Mouse (Mus musculus) kidney, postnatal 4 days (tissue): ENCODE measurements at regions not wholly inside any gene's neighbourhood (a gene's known extent, or its start where the extent isn't known, plus 50 kb on each side); places are given as distances from the start of the nearest gene placed in this dataset.
"Not testable (repeated sequence)": the region's sequence is repeated elsewhere in the genome, so short reads cannot be mapped to it uniquely, and the experiment has no call there.

Source experiments
- DNase-seq, 2 experiments: peaks; one replicate each; pipeline ENCODE4 v3.0.0; 2021; ENCODE audit warnings: mixed read lengths in 2 of 2

DNA sequence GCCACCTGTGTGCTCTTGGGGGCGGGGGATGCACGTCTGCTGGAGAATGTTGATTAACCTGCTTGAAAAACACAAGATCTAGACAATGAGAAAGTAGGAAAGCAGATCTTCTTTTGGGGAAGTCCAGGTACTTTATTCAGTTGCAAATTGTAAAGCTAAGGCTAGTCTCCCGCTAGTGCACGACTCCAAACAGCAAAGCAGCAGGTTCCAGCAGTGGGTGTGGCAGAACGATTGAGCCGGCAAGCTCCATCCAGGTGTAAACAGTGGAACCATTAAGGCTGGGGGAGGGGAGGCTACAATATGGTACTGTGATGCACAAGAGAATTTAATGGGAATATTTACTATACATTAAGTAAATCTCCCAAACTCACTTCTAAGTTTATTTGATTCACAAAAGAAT, 448.6 kb upstream of the Cobl start:
- not testable (repeated sequence) for DNase-seq

DNA sequence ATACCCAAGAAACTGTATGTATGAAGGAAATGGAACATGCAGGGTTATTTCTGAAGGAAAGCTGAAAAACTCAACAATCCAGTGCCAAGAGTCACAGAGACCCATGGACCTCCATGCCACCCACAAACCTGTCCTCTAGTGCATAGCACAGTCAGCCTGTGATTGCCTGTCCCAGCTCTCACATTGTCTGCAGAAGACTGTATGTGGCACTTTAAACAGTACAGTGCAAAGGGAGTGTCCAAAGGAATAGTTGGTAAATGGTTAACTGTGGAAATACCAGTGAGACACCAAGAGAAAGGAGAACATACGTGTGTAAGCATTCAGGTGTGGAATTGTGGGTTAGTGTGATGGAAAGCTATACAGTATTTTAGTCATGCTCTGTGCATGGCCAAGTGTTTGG, 409.0 kb upstream of the Cobl start:
- peak in 1 of 2 experiments; percentile 2 for DNase-seq

DNA sequence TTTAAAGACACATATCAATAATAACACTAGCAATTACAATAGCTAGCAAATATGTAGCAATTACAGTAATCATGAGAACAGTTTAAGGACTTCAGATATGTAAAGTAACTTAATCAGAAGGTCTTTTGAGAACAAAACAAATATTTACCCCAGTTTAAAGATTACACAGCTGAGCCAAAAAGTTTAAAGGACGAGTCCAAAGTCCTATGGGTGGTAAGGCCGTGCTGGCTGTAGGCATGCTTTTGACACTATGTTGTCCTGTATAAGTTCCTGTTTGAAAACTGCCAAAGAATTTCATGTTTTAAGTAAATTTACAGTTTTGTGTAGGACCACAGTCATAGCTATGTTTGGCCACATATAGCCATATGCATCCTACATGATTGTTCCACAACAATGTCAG, 408.0 kb upstream of the Cobl start:
- DNase-seq, result peak in 1 of 2 experiments; percentile 2

DNA sequence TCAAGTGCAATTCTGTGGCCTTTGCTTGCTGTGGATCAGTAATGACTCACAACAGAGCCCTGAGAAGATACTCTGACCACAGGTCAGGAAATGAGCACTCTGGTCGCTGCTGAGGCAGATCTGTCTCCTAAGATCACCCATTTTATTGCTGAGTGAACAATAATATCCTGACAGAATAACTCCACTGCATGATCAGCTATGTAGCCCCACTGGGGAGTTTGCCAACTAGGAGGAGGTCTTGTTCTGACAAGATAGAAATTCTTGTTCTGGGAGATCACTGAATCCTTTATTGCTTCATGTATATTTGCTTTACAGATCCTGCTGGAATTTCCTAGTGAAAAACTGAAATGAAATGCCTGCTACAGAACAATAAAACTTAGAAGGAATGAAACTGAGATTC, 407.6 kb upstream of the Cobl start:
- no peak for DNase-seq

- no peak for DNase-seq
Observed at GRCm38 (mm10) chr11:12867541-12867940, 402.8 kb upstream of the Cobl start.

DNA sequence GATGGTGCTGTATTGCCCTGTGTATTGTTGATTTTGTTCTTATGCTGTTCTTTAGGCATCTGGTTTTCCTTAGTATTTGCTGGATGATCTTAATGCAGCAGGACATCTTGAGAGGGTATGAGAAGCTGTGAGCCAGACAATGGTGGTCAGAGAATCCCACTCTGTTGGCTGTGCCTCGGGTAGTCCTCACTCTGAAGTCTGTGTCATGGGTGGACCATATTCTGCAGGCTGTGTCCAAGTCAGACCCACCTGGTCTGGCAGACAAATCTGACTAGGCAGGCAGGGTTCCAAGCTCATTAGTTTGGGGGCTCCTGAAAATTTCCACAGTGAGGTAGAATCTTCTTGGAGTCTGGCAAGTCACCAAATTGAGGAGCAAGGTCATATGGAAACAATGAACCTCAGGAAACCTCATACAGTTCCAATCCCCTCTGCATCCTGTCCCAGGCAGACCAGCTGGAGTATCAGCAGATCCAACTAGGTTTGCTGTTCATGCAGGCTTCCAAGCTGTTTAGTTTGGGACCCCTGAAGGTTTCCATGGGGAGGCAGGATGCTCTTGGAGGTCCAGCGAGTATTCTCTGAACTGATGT, 400.4 kb upstream of the Cobl start:
- DNase-seq, result no peak

- no peak for DNase-seq
Observed at GRCm38 (mm10) chr11:12859344-12859930, 394.7 kb upstream of the Cobl start.

DNA sequence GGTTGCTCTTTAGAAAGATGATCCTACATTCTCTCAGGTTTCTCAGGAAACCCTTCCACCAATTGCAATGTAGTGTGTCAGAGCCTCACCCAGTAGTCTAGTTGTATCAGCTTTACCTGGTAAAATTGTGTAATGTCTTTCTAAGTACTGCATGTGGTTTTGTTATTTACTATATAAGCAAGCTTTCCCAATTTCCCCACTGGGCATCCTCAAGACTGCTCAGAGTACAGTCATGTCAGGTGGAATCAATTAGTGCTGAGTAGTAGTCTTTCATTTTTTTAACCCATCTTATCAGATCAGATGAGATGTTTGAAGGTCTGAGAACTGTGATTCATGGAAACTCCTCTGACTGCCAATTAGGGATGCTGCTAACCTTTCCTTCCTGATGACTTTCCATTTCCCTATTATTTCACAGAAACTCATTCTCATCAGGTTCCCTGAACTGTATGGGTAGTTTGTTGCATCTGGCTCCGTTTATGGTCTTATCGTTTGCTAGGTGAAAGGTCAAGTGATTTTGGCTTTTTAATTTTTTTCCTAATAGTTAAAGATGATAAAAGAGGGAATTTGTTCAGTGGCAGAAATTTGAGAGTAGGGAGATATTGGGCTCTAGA, 393.6 kb upstream of the Cobl start:
- DNase-seq, result no peak

DNA sequence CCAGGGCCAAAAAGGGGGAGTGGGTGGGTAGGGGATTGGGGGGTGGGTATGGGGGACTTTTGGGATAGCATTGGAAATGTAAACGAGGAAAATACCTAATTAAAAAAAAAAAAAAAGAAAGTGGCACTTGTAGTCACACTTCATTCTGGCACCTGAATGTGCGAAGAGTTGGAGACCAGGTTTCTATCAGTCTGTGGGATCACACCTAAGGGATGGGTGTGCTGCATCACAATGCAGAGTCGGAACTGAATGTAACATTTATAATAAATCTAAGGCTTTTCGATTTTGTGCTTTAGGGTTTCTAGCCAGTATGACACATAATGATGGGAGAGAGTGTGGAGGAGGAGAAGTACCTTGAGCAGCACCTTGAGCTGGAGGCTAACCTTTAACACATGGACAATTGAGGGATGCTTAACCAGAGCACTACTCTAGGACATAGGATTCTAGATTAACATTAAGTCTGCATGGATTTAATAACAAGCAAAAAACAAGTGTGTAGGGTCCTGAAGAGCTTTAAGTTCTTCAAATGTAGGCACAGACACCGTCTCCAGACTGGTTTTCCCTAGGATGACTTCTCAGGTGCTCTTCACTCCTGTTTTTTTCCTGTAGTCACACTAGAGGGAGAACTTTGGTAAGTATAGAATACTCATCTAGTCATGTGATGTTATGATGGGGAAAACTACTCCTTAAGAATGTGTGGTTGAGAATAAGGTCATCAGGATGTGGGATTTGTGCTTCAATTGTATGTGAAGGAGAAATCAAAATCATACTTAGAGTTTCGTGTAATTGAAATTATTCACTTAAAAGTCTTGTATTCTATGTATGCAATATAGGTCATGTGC, 392.8 kb upstream of the Cobl start:
- DNase-seq, result no peak

DNA sequence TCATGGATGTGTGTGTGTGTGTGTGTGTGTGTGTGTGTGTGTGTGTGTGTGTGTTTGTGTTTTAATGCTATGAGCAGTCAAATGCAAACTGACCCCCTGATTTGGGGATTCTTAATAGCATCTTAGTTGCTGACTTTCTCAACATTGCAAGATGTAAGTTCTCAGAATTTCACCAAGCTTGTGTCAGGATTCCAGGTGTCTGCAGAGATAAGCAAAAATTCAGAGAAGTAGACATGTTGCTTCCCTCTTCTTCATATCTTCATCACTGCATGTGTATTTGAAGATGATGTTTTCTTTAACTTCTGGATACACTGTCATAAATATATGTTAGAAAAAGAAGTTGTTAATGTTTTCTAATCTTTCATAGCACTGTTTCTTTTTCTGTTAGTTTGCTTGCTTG, 383.0 kb upstream of the Cobl start:
- DNase-seq, result no peak

DNA sequence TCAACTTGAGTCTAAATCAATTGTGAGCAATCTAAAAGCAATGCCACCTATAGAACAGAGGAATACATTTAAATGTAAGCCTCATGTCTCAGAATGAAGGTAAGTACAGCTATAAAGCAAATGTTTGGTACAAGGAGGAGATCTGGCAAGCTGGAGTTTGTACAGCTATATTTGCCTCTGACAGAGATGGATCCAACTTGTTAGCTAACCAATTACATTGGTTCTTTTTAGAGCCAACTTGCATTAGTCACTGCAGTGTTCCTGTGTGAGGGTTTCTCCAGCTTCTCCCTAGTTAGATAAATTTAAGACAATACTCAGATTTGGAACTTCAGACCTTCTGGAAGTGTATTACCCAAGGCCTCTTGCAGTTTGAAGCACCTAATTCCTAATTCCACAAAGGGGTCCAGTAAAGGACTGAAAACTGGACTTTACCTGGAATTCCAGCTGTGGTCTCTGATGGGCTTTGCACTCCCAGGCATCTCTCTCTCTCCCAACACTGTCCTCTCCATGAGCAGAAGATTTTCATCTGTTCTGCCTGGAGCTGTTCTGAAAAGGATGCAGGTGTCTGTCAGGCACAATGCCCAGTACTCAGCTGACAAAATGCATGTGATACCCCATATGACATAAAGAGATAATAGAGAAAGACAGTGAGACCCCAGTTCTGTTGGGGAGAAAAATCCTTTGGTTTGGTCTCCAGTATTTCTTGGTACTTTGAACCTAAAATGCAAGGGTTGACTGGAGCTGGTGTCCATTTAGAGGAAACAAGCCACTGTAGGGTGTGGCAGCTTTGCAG, 379.1 kb upstream of the Cobl start:
- DNase-seq, result no peak

- DNase-seq, result no peak
Observed at GRCm38 (mm10) chr11:12841393-12841792, 376.6 kb upstream of the Cobl start.

DNA sequence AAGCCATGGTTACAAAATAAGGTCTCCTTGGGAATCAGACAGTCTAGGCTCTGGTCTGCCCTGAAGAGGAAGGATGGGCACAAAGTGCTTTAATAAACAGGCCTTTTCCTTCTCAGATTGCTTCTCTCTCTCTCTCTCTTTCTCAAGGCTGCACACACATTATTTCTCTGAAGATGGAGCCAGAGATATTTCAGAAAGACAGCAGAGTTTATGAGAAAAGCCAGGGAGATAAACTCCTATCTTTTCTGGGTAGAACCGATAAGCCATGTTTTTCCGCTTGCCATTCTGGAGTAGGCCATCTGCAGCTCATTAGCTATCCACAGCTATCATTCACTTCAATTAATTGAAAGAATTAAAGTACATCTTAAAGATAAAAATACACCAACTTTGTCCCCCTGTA, 373.2 kb upstream of the Cobl start:
- DNase-seq, result no peak

GRCm38 (mm10) chr11:12837387-12837786, 372.6 kb upstream of the Cobl start:
- DNase-seq, result no peak

DNA sequence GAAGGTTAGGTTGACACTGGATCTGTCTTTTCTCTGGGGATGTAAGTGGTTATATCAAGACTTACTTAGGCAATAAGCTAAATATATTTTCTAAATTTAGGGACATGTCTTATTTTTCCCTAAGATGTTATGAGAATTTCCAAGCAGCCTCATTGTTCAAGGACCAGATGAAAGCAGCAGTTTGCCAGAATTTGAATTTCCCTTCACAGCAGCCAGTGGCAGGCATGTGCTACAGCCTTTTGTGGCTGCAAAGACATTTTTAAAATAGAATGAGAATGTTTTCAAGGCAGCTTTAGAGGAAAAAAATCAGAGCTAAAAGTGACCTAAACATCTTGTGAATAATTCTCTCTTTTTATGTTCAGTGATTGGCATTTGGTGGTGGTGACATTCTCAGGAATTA, 371.6 kb upstream of the Cobl start:
- no peak for DNase-seq

GRCm38 (mm10) chr11:12812021-12812420, 347.3 kb upstream of the Cobl start:
- no peak for DNase-seq

- peak; percentile 77 to 78 for DNase-seq
Observed at GRCm38 (mm10) chr11:12810949-12811881, 346.5 kb upstream of the Cobl start.
